Mouse (Mus musculus) mouse trophoblast stem cell (cell line): ENCODE data around the gene Fdx1.

ENCODE experiments used
- in situ Hi-C, 2 experiments: fragments of 300-500 bp; cut with MseI, MboI; formaldehyde crosslinking; loops; 2 replicates in 1 of 2; 3 replicates in 1 of 2; pipeline ENCODE4 v1.15.1; 2025

Fdx1 gene

DNA sequence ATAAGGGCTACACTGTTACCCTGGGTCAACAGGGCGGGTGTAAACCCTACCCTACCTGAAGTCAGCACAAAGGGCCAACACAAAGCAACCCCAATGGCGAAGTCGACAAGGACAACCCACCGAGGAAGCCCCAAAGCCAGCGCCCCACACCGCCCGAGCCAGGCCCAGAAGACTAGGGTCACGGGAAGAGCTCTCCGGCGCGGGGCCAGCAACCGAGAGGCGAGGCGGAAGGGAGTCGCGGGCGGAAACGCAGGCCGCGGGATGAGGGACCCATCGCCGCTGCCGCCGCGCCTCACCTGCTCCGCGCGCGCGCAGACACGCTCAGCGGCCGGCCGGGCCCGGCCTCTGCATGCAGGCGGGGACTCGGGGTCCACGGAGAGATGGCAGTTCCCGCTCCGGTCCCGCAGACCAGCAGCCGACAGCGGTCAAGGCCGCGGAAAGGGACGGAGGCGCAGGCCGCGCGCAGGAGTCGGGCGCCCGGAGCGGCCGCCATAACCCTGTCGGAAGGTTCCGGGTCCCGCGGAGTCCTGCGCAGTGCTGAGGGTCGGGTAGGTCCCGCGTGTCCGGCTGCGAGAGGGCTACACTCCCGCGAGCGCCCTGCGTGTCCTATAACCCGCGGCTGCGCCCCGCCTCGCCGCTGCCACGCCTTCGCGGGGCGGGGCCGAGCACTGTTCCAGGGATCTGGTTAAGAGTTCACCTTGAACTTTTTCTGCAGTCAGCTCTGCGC, at the start of gene Fdx1:
TSS of gene Fdx1 (minus strand) at position 582 of the 727 bp plus-strand sequence.
- in situ Hi-C loops, result no loop called here

DNA sequence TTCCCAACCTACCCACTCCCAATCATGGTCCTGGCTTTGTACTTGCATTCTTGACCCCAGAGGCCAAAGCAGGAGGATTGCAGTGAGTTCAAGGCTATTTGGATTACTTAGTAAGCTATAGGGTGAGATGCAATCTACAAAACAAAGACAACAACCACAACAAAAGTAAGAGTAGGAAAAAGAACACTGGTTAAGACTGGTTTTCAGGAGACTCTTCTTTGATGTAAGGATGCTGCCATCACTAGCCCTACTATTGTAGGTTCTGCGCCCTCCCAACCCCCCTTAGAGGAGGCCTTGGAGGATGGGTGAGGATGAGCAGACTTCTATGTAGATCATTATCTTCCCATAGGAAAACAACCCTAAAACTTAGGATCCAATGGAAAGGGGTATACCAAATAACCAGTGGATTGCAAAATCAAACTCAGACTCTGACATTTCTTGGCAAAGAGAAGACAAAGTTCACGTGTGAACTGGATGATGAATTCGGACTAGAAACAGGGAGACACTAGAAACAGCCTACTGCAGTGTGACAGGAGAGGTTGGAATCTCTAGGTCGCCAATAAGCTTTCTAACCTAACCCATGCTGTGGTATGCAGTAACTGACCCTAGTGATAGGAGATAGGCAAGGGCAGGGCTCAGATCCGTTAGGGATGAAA, 49.6 kb upstream of the Fdx1 start:
- in situ Hi-C loops, result no loop called here

DNA sequence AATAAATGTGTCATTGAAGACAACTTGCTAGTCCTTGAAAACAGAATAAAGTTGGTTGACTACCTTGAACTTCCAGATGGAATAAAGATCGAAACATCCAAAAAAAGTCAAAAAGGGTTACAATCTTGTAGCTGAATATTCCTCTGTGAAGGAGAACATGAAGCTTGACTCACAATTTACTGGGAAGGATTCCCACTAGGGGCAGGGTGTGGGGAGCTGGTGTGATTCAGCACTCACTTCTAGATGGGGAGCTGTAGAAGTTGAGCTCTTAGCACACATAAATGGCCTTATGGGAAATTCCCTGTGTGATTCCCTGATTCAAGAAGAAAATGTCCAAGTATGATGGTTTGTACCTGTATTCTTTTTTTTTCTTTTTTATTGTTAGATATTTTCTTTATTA, 49.0 kb upstream of the Fdx1 start:
- in situ Hi-C loops, result no loop called here

DNA sequence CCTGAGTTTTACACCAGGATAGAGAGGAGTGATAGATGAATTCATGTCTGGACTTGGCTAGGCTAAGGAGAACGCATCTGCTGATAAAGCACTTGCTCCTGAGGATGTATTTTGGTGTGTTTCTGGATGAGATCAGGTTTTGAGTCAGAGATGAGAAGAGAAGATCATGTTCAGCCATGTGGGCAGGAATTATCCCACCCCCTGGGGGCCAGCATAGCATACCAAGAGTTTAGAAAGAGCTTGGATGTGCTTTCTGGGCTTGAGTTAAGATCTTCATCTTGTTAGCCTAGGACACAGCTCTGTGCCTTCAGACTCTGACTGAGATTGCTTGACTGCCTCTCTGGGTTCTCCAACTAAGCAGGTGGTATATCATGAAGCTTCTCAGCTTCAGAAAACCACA, 45.2 kb upstream of the Fdx1 start:
- in situ Hi-C loops, result no loop called here

DNA sequence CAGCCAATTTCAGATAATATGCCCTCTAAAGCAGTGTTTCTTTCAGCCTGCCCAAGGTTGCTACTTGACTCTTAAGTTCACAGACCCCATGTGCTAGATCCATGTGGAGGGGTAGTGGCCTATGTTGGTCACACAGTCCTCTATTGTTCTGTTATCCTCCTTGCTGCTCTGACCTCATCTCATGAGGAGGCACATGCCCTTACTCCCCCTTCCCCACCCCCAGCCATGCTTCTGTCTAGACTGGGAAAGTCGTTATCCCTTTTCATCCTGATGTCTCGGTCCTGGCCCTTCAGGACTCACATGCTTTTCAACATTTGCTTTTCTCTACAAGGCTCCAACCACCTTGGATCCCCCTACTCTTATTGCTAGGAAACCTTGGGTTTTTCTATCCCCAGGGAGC, 44.0 kb upstream of the Fdx1 start:
- in situ Hi-C loops, result no loop called here

DNA sequence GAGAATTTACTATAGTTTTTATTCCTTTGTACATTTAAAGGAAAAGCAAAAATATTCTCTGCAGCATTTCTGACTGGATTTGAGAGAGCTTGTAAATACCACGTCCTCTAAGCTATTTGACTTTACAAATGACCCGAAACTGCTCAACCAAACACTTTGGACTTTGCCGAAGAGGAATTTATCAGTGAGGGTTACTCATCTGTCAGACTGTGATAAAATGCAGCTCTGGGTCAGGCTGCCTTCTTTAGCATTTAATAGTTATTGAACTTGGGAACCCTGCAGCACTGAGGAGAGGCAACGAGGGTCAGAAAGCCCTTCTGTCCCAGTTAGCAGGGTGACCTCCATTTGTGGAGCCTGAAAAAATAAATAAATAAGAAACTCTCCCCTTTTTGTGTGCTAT, 40.1 kb upstream of the Fdx1 start:
- in situ Hi-C loops, result no loop called here

DNA sequence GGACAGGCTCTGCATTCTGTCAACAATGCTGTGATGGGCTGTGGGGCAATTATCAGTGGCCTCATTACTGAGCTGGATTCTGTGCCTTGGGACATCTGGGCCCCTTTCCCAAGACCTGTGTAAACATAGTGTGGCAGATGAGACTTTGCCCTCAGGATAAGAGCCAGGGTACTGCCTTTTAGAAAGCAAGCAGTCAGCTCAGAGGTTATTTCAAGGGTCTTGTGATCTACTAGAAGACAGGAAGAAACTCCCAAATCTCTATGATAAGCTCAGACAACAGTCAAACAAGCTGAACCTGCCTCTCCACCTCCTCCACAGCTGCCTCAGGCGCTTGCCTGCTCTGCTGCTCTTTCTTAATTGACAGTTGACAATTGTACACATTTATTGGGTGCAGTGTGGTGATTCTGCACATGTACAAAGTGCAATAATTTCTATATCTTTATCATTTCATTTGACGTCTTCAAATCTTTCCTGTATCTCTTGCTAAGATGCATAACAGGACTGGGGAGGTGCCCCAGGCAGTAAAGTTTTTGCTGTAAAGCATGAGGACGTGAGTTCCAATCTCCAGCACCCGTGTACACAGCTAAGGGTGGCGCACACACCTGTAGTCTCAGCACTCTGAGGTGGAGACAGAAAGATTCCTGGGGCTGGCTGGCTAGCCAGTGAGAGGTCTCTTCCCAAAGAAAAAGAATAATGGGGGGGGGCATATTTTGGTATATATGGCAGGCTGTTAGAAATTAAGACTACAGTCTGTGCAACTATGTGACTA, 32.2 kb upstream of the Fdx1 start:
- in situ Hi-C loops, result loop anchor here in 1 of 2 experiments (10.0 to 25.0 kb wide), 3 partner anchors 59 to 292 kb away; no protein-coding TSS in a partner anchor

DNA sequence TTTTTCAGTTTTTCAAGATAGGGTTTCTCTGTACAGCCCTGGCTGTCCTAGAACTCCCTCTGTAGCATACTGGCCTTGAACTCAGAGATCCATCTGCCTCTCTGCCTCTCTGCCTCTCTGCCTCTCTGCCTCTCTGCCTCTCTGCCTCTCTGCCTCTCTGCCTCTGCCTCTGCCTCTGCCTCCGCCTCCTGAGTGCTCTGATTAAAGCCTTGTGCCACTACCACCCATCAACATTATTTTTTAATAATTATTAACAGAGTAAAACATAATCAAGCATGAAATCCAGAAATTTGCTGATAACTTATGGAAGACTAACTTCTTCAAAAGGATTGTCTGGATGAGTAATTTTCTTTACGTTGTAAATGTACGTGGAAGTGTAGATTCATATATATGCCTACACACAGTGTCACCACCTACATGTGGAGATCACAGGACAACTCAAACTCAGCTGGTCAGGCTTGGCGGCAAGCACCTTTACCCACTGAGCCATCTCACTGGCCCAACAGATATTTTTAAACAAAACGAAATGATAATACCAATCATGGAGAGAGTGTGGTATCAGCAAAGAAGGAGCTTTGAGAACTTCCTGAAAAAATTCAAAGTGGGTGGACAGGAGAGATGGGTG, 31.4 kb upstream of the Fdx1 start:
- in situ Hi-C loops, result loop anchor here in 1 of 2 experiments (10.0 to 25.0 kb wide), 3 partner anchors 60 to 293 kb away; no protein-coding TSS in a partner anchor

DNA sequence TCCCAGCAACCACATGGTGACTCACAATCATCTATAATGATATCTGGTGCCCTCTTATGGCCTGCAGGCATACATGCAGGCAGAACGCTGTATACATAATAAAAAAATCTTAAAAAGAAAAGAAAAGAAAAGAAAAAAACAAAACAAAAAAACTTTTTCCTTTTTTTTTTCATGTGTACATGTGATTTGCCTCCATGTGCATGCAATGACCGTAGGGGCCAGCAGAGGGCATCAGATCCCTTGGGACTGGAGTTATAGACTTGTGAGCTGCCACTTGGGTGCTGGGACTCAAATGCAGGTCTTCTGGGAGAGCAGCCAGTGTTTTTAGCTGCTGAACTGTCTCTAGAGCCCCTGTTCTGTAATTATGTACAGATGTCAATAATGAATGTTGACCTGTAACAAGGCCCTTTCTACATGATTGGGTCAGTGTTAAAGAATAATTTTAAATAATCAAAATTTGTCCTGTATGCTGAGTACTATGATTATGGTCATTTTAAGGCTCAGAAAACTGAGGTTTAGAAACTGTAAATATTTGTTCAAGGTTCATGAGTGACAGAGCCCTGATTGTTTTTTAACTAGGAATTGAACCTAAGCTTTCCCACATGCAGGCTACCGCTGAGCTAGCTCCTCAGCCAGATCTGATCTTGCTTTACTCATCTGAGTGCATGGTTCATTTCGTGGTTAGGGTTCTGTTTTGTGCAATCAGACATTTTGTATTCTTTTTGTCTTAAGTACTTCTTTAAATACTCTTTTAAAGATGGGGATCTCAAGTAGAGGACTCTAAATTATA, 30.3 kb upstream of the Fdx1 start:
- in situ Hi-C loops, result loop anchor here in 1 of 2 experiments (10.0 to 25.0 kb wide), 3 partner anchors 61 to 294 kb away; no protein-coding TSS in a partner anchor

DNA sequence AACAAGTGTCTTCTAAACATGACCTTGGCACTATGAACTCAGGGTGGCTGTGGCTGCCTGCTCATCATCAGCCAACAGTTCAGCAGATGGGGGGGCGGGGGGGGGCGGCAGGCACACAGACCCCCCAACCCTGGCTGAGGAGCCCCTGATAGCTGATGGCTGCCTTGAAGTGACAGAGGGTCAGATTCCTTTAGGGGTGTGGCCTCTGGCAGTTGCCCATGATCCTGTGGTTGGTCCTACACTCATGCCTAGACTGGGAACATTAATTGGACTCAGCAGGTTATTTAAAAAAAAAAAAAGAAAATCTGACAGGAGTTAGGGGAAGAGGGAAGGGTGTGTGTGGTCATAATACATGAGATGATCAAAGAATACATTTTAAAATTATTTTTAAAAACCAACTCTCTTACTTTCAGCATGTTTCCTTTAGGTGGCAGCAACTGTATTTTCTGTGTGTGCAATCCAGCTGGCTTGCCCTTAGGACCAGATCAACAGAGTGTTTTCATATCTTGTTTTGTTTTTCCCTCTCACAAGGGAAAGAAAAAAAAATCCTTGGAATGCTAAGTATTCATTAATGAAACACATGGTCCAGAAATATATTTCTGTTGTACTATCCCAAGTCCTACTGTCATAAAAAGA, 28.0 kb upstream of the Fdx1 start:
- in situ Hi-C loops, result loop anchor here in 1 of 2 experiments (10.0 to 25.0 kb wide), 3 partner anchors 63 to 296 kb away; no protein-coding TSS in a partner anchor

DNA sequence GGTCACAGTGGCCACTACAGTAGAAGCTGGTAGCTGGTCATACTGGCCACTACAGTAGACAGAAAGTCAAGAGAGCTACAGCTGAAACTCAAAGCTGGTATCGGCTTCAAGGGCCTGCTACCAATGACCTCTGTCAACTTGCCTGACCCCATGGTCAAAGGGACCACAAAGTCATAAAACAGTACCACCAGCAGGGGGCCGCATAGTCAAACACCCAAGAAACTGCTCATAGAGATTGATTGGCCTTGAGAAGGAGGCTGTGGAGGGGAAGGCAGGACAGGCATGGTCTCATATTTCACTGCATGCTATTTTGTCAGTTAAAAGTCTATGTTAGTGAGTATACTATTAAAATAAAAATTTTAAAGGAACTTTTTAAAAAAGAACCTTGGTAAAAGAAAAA, 27.5 kb upstream of the Fdx1 start:
- in situ Hi-C loops, result loop anchor here in 1 of 2 experiments (10.0 to 25.0 kb wide), 3 partner anchors 64 to 296 kb away; no protein-coding TSS in a partner anchor

DNA sequence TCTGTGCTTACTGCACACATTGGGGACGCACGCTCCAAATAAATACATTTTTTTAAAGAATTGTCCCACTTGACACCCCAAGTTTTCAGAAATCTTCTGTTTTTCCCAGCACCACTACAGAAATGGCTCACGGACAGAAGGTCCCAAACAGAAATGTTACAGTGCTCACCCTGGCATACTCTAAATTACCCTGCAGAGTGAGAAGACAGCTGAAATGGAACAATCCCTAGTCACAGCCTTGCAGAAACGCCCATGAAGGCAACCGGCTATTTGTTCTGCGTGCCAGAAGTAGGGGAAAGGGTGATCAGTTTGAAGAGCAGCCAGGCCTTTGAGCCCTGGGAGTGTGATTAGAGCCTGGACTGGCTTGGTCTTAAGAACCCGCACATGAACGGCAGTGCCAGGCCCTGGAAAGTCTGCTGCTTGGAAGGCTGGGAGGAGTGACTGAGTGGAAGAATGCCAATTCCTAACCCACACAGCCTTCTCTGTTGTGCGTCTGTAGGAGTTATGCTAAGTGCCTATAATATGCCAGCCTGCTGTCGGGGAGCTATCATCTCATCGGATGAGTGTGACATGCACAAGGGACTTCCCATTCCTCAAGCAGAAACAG, 22.2 kb upstream of the Fdx1 start:
- in situ Hi-C loops, result loop anchor here (5.0 to 25.0 kb wide), 2 partner anchors 112 to 302 kb away; no protein-coding TSS in a partner anchor

DNA sequence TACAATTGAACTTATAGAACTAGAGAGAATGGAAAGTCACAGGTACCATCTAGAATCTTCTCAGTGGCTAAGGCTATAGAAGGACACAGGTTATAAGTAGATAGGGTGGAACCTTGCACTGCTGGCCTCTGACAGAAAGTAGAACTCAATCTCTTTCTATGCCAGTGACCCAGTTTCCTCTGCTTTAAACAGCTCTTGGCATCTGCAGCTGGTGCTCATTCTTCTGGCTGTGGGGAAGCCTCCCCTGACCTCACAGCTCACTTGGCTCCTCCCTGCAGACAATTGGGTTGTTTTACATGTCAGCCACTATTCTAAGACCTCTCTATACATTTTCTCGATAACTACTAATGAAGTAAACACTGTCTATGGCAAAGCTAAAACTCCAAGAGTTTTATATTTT, 17.8 kb upstream of the Fdx1 start:
- in situ Hi-C loops, result loop anchor here in 1 of 2 experiments (25.0 kb wide), 1 partner anchor 306 kb away; no protein-coding TSS in a partner anchor

DNA sequence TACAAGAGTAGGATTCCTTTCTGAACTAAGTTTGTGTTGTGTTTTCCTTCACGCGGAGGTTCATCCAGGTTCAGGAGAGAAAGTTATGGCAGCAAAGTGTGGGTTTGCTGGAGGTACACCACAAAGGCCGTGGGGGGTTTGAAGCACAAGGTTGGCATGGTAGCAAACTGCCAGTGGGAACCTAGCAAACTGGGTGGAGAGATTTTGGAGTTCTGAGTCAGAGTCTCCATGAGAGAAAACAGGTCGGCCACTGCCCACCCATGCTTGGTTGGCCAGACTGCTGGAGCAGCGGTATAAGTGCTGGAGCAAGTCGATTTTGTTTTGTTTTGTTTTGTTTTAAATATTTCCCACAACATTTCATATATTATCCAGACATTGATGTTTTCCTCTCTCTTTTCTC, 15.9 kb upstream of the Fdx1 start:
- in situ Hi-C loops, result loop anchor here (5.0 to 25.0 kb wide), 2 partner anchors 308 kb away; no protein-coding TSS in a partner anchor

DNA sequence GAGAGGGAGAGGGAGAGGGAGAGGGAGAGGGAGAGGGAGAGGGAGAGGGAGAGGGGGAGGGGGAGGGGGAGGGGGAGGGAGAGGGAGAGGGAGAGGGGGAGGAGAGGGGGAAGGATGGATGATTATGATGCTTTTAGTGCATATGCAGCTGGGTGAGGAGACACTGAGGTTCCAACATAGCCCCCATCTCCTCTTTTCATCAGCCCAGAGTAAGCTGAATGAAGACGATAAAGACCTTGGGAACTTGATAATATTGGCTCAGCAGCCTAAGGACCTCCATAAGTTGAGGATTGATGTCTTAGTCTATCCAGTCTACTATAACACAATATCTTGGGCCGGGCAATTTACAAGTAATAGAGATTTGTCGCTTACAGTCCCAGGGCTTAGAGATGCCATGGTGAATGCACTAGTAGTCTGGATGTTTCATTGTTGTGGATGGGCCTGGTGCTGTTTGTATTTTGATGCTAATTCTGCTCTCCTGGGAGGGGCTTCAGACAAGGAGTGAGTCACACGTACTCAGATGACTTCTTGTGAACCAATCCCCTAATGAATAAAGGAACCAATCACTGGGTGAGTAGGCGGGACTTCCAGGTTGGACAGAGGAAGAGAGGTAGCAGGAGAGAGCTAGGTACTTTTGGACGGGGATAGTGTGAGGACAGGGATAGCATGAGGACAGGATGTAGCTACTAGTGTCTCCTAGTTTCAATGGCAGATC, 15.3 kb upstream of the Fdx1 start:
- in situ Hi-C loops, result loop anchor here (5.0 to 25.0 kb wide), 2 partner anchors 309 kb away; no protein-coding TSS in a partner anchor

DNA sequence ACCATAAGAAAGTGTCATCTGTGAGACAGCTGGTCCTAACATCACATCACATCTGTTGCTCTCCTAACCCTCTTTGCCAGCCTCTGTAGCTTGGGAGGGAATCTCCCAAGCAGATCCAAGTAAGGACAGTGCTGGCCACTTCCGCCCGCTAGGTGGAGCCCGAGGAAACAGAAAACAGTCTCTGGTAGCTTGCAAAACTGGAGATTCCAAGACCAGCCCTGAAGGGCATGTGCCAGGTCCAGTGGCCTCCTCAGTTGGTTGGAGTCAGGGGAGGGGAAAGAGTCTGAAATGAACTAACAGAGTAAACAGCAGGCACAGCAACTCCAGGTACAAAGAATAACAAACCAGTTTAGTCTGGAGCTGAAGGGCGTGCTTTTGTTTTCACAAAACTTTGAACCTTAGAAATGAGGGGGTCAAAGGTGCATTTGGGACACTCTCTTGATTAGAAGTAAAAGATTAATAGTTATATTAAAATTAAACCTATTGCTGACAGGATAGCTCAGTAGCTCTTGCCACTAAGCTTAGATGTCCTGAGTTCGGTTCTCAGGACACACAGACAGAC, 14.2 kb upstream of the Fdx1 start:
- in situ Hi-C loops, result loop anchor here (5.0 to 25.0 kb wide), 2 partner anchors 310 kb away; no protein-coding TSS in a partner anchor

DNA sequence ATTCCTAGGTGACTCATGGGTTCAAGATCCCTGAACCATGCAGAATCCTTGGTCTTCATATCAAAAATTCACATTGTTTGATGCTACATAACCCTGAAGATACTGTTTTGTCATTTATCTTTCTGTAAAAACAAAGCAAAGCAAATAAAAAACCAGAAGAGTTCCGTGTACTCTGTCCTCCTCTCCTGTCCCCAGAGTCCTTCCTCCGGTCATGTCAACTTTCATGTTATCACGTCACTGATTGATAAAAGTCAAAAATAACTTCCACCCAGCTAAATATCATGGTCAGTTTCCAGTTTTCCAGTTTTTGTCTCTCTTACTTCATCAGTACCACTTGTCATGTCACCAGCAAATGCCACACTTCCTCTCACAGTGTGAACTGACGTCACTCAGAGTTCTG, 11.5 kb upstream of the Fdx1 start:
- in situ Hi-C loops, result loop anchor here (5.0 to 25.0 kb wide), 2 partner anchors 312 kb away; no protein-coding TSS in a partner anchor

DNA sequence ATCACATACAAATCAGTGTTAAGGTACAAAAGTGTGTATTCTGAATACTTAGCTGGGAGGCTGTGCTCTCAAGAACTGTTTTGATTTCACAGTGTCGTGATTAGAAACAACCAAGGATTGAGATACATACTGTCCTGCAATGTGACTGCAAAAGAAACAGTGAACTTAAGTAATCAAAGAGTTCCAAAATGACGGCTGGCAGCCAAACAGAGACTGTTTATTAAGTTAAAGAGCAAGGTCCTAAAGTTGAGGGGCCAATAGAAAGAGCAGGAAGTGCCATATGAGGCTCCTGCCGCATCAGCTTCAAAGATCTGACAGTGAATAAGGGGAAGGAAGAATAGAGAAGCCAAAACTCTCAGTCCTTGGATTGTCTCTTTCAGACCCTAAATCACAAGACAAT, 10.5 kb upstream of the Fdx1 start:
- in situ Hi-C loops, result no loop called here
